Comparison of ENCODE assay signal across 13 mouse cellular contexts in genomic region chr11:51645293-51645692, GRCm38 (mm10). TPM values are rescaled to one million over a fixed set of nuclear protein-coding genes. Genes with fewer than 3 reads are reported as not detected.
DNase-seq lines count a peak whose midpoint lies in the region; ATAC-seq lines count a peak whose summit lies in the region.
"Had no signal": no experiment of that assay in that cellular context is flagged by ENCODE, and none has a peak within 500 bp of the region (broad histone marks: within the 10 kb centered on the region; RNA-seq: fewer than 3 reads in every experiment).

No protein-coding gene starts in this region.

- WGBS in hindbrain, embryonic 16.5 days, result 70% methylated on average over 13 of the region's 13 CpGs
- WGBS in hindbrain, embryonic 12.5 days, result 92% methylated on average over 13 of the region's 13 CpGs
- WGBS in midbrain, embryonic 10.5 days, result 92% methylated on average over 13 of the region's 13 CpGs
- 92% methylated on average over 13 of the region's 13 CpGs for WGBS in midbrain, embryonic 13.5 days
- WGBS in limb, embryonic 12.5 days, result 86% methylated on average over 13 of the region's 13 CpGs

- no peak overlapping the region for H3K27ac ChIP-seq in hindbrain, embryonic 16.5 days (ENCODE audit: low read depth, low read length)
- H3K27ac ChIP-seq in hindbrain, embryonic 12.5 days, result no peak overlapping the region
- H3K27ac ChIP-seq in midbrain, embryonic 10.5 days (replicated peaks), result 0 out of 2 replicates have a peak overlapping the region, but pooled peaks have one; percentile 88
- H3K27ac ChIP-seq in midbrain, embryonic 13.5 days, result no peak overlapping the region
- no peak overlapping the region for H3K27ac ChIP-seq in limb, embryonic 12.5 days

- H3K4me1 ChIP-seq in hindbrain, embryonic 16.5 days (ENCODE audit: control insufficient read depth, insufficient read depth, low read depth, low read length), result peaks cover 24% of the 10 kb centered on the region
- H3K4me1 ChIP-seq in hindbrain, embryonic 12.5 days, result peaks cover 28% of the 10 kb centered on the region
- peaks cover 46% of the 10 kb centered on the region for H3K4me1 ChIP-seq in midbrain, embryonic 10.5 days
- H3K4me1 ChIP-seq in midbrain, embryonic 13.5 days (replicated peaks), result peaks cover 22% of the 10 kb centered on the region
- peaks cover 51% of the 10 kb centered on the region for H3K4me1 ChIP-seq in limb, embryonic 12.5 days (replicated peaks)

- peak; percentile 40; the same call in 1 of the 2 replicates for ATAC-seq in hindbrain, embryonic 16.5 days
- ATAC-seq in hindbrain, embryonic 12.5 days (ENCODE audit: low FRiP score), result no peak
- ATAC-seq in midbrain, embryonic 13.5 days, result no peak
- no peak for ATAC-seq in limb, embryonic 12.5 days (ENCODE audit: insufficient number of reproducible peaks, insufficient read depth, low FRiP score, low TSS enrichment, low read depth)
- ATAC-seq: forebrain, embryonic 16.5 days; Patski had no signal

- no peak overlapping the region for H3K4me3 ChIP-seq in hindbrain, embryonic 16.5 days (ENCODE audit: low read length)
- H3K4me3 ChIP-seq in hindbrain, embryonic 12.5 days, result no peak overlapping the region
- no peak overlapping the region for H3K4me3 ChIP-seq in midbrain, embryonic 10.5 days
- H3K4me3 ChIP-seq in midbrain, embryonic 13.5 days (replicated peaks), result no peak overlapping the region
- no peak overlapping the region for H3K4me3 ChIP-seq in limb, embryonic 12.5 days (replicated peaks)
- H3K4me3 ChIP-seq: layer of hippocampus, adult 2 months had no signal

- H3K9ac ChIP-seq in hindbrain, embryonic 16.5 days (ENCODE audit: low read depth, low read length), result no peak overlapping the region
- no peak overlapping the region for H3K9ac ChIP-seq in hindbrain, embryonic 12.5 days
- H3K9ac ChIP-seq in midbrain, embryonic 13.5 days (replicated peaks), result no peak overlapping the region
- H3K9ac ChIP-seq in limb, embryonic 12.5 days (replicated peaks), result 0 out of 2 replicates have a peak overlapping the region, but pooled peaks have one; percentile 42

- H3K36me3 ChIP-seq in hindbrain, embryonic 16.5 days (ENCODE audit: control insufficient read depth, insufficient read depth, low read length), result peaks cover 3% of the 10 kb centered on the region; the same call in 1 of the 2 replicates
- H3K36me3 ChIP-seq in hindbrain, embryonic 12.5 days, result no peaks in the 10 kb centered on the region
- H3K36me3 ChIP-seq in midbrain, embryonic 10.5 days, result peaks cover 47% of the 10 kb centered on the region
- H3K36me3 ChIP-seq in midbrain, embryonic 13.5 days, result no peaks in the 10 kb centered on the region
- H3K36me3 ChIP-seq in limb, embryonic 12.5 days, result peaks cover 37% of the 10 kb centered on the region

- peak; percentile 12 to 30 for DNase-seq in cerebellum, postnatal 25 days
- DNase-seq in cerebellum, adult 11 months, result no peak
- DNase-seq in midbrain, embryonic 10.5 days (ENCODE audit: low spot score), result no peak
- no peak for DNase-seq in spleen, adult 12 weeks (ENCODE audit: low spot score)
- DNase-seq: heart, adult 18-20 months; right cerebral cortex, postnatal 25 days had no signal

- no peak overlapping the region for H3K4me2 ChIP-seq in hindbrain, embryonic 16.5 days (ENCODE audit: low read length)
- H3K4me2 ChIP-seq in hindbrain, embryonic 12.5 days (replicated peaks), result no peak overlapping the region
- H3K4me2 ChIP-seq in midbrain, embryonic 13.5 days (replicated peaks), result no peak overlapping the region
- H3K4me2 ChIP-seq in limb, embryonic 12.5 days, result no peak overlapping the region

- H3K9me3 ChIP-seq in hindbrain, embryonic 16.5 days (ENCODE audit: control insufficient read depth, low read length), result no peaks in the 10 kb centered on the region
- no peaks in the 10 kb centered on the region for H3K9me3 ChIP-seq in hindbrain, embryonic 12.5 days (replicated peaks)
- H3K9me3 ChIP-seq in midbrain, embryonic 10.5 days (replicated peaks), result no peaks in the 10 kb centered on the region
- H3K9me3 ChIP-seq in midbrain, embryonic 13.5 days, result no peaks in the 10 kb centered on the region
- no peaks in the 10 kb centered on the region for H3K9me3 ChIP-seq in limb, embryonic 12.5 days

- H3K27me3 ChIP-seq in hindbrain, embryonic 16.5 days (replicated peaks; ENCODE audit: control insufficient read depth, insufficient read depth, low read length), result no peaks in the 10 kb centered on the region
- peaks cover 17% of the 10 kb centered on the region for H3K27me3 ChIP-seq in hindbrain, embryonic 12.5 days
- H3K27me3 ChIP-seq in midbrain, embryonic 10.5 days (ENCODE audit: low read depth, poor library complexity, severe bottlenecking), result peaks cover 25% of the 10 kb centered on the region
- H3K27me3 ChIP-seq in midbrain, embryonic 13.5 days, result peaks cover 15% of the 10 kb centered on the region
- peaks cover 11% of the 10 kb centered on the region; the same call in 1 of the 2 replicates for H3K27me3 ChIP-seq in limb, embryonic 12.5 days
- H3K27me3 ChIP-seq: Patski had no signal

RNA-seq across cellular contexts. Expression of gene N4bp3, which starts 5.3 kb away (rescaled TPM):
- 31.1 and 34.1 TPM in 2 replicates for polyA plus RNA-seq in hindbrain, embryonic 16.5 days (2015; fragmentation: Nextera tagmentation; extraction: Ambion mirVana)
- polyA plus RNA-seq in hindbrain, embryonic 12.5 days (2016; fragmentation: Nextera tagmentation; extraction: Ambion mirVana), result 12.4 and 14.9 TPM in 2 replicates
- 16.9 and 21.7 TPM in 2 replicates for polyA plus RNA-seq in midbrain, embryonic 10.5 days (2016; fragmentation: Nextera tagmentation; extraction: Ambion mirVana)
- polyA plus RNA-seq in midbrain, embryonic 13.5 days (2015; fragmentation: Nextera tagmentation; extraction: Ambion mirVana), result 8.0 and 8.3 TPM in 2 replicates
- 28.0 and 29.5 TPM in 2 replicates for polyA plus RNA-seq in limb, embryonic 12.5 days (2016; fragmentation: Nextera tagmentation; extraction: Ambion mirVana)

RNA-seq across cellular contexts. Expression of gene D930048N14Rik, which starts 5.5 kb away (rescaled TPM):
- 1.4 and 1.8 TPM in 2 replicates for polyA plus RNA-seq in hindbrain, embryonic 16.5 days (2015; fragmentation: Nextera tagmentation; extraction: Ambion mirVana)
- 0.87 and 0.98 TPM in 2 replicates for polyA plus RNA-seq in hindbrain, embryonic 12.5 days (2016; fragmentation: Nextera tagmentation; extraction: Ambion mirVana)
- 0.98 and 1.6 TPM in 2 replicates for polyA plus RNA-seq in midbrain, embryonic 10.5 days (2016; fragmentation: Nextera tagmentation; extraction: Ambion mirVana)
- 0.22 and 0.26 TPM in 2 replicates for polyA plus RNA-seq in midbrain, embryonic 13.5 days (2015; fragmentation: Nextera tagmentation; extraction: Ambion mirVana)
- 2.5 and 3.7 TPM in 2 replicates for polyA plus RNA-seq in limb, embryonic 12.5 days (2016; fragmentation: Nextera tagmentation; extraction: Ambion mirVana)

RNA-seq across cellular contexts. Expression of gene Rmnd5b, which starts 9.6 kb away (rescaled TPM):
- 79.8 and 82.2 TPM in 2 replicates for polyA plus RNA-seq in hindbrain, embryonic 16.5 days (2015; fragmentation: Nextera tagmentation; extraction: Ambion mirVana)
- polyA plus RNA-seq in hindbrain, embryonic 12.5 days (2016; fragmentation: Nextera tagmentation; extraction: Ambion mirVana), result 50.9 and 53.9 TPM in 2 replicates
- 38.6 TPM in 2 replicates for polyA plus RNA-seq in midbrain, embryonic 10.5 days (2016; fragmentation: Nextera tagmentation; extraction: Ambion mirVana)
- polyA plus RNA-seq in midbrain, embryonic 13.5 days (2015; fragmentation: Nextera tagmentation; extraction: Ambion mirVana), result 66.2 and 71.8 TPM in 2 replicates
- polyA plus RNA-seq in limb, embryonic 12.5 days (2016; fragmentation: Nextera tagmentation; extraction: Ambion mirVana), result 41.5 and 42.6 TPM in 2 replicates

RNA-seq across cellular contexts. Expression of gene Nhp2, which starts 25.8 kb away (rescaled TPM):
- 98.4 and 103 TPM in 2 replicates for polyA plus RNA-seq in hindbrain, embryonic 16.5 days (2015; fragmentation: Nextera tagmentation; extraction: Ambion mirVana)
- 101 and 103 TPM in 2 replicates for polyA plus RNA-seq in hindbrain, embryonic 12.5 days (2016; fragmentation: Nextera tagmentation; extraction: Ambion mirVana)
- polyA plus RNA-seq in midbrain, embryonic 10.5 days (2016; fragmentation: Nextera tagmentation; extraction: Ambion mirVana), result 209 and 269 TPM in 2 replicates
- polyA plus RNA-seq in midbrain, embryonic 13.5 days (2015; fragmentation: Nextera tagmentation; extraction: Ambion mirVana), result 104 and 110 TPM in 2 replicates
- 145 and 149 TPM in 2 replicates for polyA plus RNA-seq in limb, embryonic 12.5 days (2016; fragmentation: Nextera tagmentation; extraction: Ambion mirVana)

RNA-seq across cellular contexts. Expression of gene Hnrnpab, which starts 38.6 kb away (rescaled TPM):
- polyA plus RNA-seq in hindbrain, embryonic 16.5 days (2015; fragmentation: Nextera tagmentation; extraction: Ambion mirVana), result 221 and 253 TPM in 2 replicates
- 723 and 728 TPM in 2 replicates for polyA plus RNA-seq in hindbrain, embryonic 12.5 days (2016; fragmentation: Nextera tagmentation; extraction: Ambion mirVana)
- 587 and 631 TPM in 2 replicates for polyA plus RNA-seq in midbrain, embryonic 10.5 days (2016; fragmentation: Nextera tagmentation; extraction: Ambion mirVana)
- 465 and 547 TPM in 2 replicates for polyA plus RNA-seq in midbrain, embryonic 13.5 days (2015; fragmentation: Nextera tagmentation; extraction: Ambion mirVana)
- 732 and 757 TPM in 2 replicates for polyA plus RNA-seq in limb, embryonic 12.5 days (2016; fragmentation: Nextera tagmentation; extraction: Ambion mirVana)

Comparison
In these comparisons a context has a peak if more than half of its experiments do, and no peak if none do; other contexts are left out.
1. DNase-seq: peak in cerebellum, postnatal 25 days (2 of 2); none in cerebellum, adult 11 months (single experiment), midbrain, embryonic 10.5 days (single experiment) and spleen, adult 12 weeks (single experiment).